Mouse (Mus musculus) thymus, postnatal 10 days (tissue): ENCODE measurements around the gene Emilin1.

Experiments
- DNase-seq, 2 experiments: peaks; one replicate each; pipeline ENCODE4 v3.0.0; 2021; ENCODE audit warnings: low spot score in 2 of 2

Gene Emilin1

DNA sequence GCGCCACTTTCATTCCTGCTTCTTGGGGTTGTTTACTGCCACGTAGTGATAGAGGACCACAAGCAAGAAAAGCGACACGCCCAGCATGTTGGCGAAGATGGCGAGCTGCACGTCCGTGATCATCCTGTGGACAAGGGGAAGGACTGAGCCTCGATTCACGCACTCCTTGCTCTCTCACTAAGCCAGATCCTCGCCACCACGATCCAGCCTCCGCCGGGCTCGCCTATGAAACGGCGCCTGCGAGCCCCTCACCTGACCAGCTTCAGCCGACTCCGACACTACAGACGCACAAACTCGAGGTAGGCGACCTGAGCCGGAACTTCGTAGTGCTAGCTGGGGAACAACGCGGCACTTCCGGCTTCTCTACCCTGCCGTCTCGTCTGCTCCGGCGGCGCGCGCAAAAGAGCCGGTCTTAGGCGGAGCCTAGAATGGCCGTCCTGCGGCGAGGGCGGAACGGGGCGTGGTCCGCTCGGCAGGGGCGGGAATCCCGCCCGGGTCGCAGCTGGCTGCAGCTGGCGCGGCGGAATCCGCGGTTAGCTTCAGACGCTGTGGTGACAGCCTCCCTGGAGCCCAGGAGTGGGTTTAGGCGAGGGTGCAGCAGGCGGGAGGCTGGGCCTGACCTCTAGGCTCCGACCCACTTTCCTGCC is 5.7 kb upstream of the Emilin1 start, which contains the start of gene Ost4:
TSS of gene Ost4 (minus strand) at position 376 of the 647 bp plus-strand sequence.
- DNase-seq = peak; percentile 97

DNA sequence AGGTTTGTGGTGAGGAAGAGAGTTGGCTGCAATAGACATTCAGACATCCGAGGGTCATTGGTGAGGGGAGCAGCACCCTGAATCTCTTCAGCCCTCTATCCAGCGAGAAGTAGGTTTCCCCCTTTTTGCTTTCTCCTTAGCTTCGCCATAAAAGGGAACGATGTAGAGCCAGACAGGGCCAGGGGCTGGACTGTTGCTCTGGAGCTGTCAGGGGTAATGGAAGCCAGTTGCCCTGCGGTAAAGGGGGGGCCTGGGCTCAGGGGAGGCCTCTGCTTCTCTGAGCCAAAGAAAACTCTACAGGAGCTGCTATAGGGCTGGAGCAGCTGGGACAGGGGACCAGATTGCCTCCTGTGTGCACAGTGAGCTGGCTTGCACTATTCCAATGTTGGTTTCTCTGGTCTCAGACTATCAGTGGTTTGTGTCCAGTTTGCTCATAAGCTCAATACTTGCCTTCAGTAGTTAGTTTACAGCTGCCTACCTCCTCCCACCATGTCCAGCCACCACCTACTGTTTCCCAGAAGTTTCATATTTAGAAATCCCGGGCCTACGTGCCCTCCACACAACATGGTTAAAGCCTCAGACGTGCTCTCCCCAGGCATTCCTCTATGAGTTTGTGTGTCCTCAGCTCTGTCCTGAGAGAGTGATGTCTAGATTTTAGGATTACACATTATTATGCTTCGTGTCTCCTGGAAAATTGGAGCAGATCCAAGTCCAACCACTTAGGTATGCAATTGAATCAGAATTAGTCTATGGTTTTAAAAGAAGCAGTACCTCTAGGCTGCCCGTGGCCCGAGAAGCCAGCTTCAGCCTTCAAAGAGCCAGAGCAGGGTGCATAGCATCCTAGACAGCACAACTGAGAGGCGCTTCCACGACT is 4.5 kb upstream of the Emilin1 start:
- DNase-seq = no peak

DNA sequence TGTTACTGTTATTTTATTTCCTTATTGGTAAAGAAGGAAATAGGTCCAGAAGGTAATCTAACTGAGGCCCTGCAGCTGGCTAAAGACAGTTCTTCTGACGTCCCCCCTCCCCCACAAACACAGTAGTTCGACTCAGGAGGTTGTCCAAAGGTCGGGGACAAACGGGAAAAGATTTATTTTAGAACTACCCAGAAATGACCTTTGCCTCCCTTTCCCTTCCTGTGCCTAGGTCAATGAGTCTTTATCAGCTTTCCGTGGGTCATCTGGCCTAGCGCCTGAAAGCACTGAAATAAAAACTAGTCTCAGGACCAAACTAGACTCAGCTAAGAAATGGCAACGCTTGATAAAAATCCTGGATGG is 3.9 kb upstream of the Emilin1 start:
- no peak for DNase-seq

DNA sequence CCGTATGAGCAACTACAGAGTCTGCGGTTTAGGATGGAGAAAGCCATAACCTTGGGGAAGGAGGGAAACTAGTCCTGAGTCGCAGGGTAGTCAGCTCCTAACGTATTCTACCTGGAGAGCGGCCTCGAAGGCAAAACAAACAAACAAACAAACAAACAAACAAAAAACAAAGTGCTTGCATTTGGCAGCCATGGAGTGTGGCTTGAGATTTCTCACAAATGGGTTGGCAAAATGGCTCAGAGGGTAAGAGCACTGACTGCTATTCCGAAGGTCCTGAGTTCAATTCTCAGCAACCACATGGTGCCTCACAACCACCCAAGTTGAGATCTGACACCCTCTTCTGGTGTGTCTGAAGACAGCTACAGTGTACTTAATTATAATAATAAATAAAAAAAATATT is 3.3 kb upstream of the Emilin1 start:
- no peak for DNase-seq

DNA sequence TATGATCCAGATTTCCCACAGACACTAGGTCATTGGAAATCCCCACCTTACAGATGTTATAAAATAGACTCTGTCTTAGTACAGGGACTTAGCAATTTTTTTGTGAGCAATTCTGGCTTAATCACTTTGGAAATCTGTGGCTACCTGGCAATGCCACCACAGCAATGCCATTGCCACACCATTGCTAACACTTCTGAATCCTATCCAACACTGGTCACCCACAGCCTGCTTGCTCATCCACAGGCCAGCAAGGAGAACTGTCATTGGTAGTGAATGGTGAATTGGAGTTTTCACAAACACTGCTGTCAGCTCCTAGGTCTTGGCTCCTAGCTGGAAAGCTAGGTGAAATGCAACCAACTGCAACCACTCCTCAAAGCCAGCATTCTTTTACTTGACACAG is 2.7 kb upstream of the Emilin1 start:
- no peak for DNase-seq

DNA sequence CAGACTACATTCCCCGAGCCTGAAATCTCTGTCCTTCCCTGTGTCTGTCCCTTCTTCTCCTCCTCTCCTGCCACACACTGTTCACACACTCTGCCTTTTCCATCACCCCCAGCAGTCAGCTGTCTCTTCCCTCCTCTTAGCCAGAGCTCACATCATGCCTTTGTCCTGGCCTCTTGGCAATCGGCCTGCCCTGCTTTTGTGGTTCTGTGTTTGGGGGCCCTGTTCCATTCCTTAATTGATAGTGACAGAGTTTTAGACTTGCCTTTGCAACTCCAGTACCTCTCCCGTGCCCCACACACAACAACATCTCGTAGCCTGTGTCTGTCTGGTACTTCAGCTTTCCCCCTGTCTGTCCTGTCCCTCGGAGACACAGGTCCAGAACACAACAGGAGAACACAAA is 1.0 kb upstream of the Emilin1 start:
- DNase-seq = no peak

DNA sequence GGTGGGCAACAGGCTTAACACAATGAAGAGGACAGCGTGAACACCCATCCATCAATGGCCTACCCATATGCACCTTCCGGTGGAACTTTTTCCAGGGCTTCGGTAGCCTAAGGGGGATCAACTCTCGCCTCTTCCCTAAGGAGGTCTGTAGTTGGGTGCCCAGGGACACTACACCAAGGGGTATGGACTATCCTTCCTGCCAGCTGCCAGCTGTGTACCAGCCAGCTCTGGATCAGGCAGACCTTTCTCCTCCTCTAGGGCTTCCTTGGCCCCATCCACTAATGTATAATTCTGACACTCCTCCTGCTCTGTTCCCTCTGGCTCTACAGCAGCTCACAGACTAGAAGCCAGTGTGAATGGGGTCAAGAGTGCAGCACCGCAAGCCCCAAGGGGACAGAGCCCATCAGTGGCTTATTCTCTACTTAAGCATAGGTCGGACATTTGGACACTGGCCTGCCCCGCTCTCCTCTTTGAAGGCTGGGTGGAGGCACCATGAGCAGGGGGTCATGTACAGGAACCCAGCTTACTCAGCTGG is 966 bp downstream of the Emilin1 start:
- no peak for DNase-seq

DNA sequence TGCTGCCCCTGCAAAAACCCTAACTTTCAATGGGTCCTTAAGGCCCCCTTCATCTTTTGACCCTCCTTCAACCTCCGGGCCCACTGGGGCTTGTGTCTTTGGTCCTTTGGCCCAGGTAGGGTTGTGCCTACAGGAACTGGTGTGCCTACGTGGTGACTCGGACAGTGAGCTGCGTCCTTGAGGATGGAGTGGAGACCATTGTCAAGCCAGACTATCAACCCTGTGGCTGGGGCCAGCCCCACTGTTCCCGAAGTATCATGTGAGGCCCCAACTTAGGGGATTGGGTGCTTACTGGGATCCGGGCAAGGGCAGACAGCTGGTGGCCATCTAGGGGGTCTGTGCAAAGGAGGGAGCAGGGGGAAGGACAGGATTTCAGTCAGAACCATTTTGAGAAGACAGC is 1.6 kb downstream of the Emilin1 start:
- DNase-seq = no peak

DNA sequence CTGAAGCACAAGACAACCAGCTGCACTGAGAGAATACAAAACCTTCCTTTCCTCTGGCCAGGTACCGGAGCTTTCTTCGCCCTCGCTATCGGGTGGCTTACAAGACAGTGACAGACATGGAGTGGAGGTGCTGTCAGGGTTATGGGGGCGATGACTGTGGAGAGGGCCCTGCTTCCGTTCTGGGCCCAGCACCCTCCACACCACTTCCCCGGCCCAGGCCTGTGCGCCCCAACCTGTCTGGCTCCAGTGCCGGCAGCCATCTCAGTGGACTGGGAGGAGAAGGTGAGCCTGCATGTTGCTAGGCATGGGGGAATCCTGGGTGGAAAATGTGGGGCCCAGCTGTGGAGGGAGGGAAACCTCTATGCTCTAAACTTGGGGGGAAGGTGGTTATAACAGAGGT is 2.3 kb downstream of the Emilin1 start:
- DNase-seq = peak; percentile 52 to 55

DNA sequence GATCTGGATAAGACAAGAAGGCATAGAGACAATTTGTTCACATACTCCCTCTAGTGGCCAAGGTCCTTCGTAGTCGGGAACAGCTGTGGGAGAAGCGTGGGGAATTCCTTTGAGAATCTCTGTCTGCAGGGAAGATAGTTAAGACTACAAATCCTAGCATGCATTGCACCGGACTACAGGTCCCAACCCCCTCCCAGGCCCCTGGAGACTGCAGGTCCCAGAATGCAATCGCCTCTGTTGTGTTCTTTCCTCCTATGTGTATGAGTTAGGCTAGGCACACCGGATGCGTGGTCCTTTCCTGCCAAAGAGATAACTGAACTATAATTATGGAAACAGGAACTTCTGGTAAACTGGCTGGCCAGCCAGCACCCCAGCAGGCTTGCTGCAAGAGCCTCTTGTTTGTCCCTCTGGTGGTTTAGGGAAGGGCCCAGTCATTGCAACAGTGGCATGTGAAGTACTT is 2.8 kb downstream of the Emilin1 start:
- peak; percentile 70 to 78 for DNase-seq

DNA sequence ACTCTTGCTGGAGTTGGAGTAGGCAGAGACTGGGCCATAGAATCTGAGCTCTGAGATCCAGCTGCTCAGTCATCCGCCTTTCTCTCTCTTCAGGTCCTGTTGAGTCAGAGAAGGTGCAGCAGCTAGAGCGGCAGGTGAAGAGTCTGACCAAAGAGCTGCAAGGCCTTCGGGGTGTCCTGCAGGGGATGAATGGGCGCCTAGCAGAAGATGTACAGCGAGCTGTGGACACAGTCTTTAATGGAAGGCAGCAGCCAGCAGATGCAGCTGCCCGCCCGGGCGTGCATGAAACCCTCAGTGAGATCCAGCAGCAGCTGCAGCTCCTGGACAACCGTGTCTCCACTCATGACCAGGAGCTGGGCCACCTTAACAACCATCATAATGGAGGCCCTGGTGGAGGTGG is 3.6 kb downstream of the Emilin1 start:
- DNase-seq = no peak

DNA sequence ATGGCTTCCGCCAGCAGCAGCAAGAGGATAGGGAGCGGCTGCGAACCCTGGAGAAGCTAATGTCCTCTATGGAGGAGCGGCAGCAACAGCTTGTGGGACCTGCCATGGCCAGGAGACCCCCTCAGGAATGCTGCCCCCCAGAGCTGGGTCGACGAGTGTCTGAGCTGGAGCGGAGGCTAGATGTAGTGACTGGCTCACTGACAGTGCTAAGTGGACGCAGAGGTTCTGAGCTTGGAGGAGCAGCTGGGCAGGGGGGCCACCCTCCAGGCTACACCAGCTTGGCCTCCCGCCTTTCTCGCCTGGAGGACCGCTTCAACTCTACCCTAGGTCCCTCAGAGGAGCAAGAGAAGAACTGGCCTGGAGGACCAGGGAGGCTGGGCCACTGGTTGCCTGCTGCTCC is 4.1 kb downstream of the Emilin1 start:
- DNase-seq = no peak

DNA sequence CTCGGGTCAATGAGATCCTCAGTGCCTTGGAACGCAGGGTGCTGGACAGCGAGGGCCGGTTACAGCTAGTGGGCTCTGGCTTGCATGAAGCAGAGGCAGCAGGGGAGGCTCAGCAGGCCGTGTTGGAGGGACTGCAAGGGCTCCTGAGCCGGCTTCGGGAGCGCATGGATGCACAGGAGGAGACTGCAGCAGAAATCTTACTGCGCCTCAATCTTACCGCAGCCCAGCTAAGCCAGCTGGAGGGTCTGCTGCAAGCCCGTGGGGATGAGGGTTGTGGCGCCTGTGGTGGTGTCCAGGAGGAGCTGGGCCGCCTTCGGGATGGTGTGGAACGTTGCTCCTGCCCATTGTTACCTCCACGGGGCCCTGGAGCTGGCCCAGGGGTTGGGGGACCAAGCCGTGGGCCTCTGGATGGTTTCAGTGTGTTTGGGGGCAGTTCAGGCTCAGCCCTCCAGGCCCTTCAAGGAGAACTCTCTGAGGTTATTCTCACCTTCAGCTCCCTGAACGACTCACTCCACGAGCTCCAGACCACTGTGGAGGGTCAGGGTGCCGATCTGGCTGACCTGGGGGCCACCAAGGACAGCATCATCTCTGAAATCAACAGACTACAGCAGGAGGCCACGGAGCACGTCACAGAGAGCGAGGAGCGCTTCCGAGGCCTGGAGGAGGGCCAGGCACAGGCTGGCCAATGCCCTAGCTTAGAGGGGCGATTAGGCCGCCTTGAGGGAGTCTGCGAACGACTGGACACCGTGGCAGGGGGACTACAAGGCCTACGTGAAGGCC is 4.9 kb downstream of the Emilin1 start:
- no peak for DNase-seq

DNA sequence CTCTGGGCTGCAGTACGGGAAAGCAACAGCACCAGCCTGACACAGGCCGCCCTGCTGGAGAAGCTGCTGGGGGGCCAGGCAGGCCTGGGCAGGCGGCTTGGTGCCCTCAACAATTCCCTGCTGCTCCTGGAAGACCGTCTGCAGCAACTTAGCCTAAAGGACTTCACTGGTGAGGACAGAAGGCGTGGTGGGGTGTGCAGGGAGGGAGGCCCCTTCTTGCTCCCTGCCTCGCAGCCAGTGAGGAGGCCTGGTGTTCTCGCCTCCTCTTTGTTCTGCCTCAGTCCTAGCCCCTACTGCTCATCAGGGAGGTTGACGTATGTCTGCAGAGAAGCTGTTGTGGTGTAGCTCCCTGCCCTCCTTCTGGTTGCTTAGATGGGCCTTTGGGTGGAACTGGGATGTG is 5.5 kb downstream of the Emilin1 start:
- DNase-seq = no peak

DNA sequence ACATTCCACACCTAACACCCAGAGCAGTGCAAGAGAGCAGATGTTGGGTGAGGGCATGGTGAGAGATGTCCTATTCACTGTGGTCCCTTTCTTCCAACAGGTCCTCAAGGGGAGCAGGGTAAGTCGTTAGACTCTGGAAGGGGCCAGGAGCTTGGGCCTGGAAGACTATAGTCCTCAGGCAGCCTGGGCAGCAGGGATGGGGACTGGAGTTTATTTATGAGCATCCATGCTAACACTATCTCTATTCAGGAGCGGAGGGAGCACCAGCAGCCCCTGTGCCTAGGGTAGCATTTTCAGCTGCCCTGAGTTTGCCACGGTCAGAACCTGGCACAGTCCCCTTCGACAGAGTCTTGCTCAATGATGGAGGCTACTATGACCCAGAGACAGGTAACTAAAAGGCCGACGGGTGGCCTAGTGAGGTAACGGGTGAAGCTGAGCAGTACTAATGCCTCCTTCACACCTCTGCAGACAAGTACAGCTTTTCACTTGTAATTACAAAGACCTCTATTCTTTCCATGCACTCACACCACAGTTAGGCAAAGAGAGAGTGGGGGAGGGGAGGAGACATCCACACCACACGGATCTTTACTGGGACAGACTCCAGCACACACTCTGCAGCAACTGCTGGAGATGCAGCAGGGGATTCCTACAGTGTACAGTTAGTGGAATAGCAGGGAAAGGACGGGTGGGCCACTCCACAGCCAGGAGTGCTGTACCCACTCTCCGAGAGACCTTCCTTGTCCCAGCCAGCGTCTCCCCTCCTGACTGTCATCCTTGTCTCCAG is 6.8 kb downstream of the Emilin1 start:
- no peak for DNase-seq

DNA sequence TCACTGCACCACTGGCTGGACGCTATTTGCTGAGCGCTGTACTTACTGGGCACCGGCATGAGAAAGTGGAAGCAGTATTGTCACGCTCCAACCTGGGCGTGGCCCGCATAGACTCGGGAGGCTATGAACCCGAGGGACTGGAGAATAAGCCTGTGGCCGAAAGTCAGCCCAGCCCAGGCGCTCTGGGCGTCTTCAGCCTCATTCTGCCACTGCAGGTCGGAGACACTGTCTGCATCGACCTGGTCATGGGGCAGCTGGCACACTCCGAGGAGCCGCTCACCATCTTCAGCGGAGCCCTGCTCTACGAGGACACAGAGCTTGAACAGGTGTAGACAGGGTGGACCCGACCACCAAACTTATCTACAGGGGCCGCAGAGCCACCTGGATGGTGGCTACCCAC is 7.4 kb downstream of the Emilin1 start:
- DNase-seq = no peak

DNA sequence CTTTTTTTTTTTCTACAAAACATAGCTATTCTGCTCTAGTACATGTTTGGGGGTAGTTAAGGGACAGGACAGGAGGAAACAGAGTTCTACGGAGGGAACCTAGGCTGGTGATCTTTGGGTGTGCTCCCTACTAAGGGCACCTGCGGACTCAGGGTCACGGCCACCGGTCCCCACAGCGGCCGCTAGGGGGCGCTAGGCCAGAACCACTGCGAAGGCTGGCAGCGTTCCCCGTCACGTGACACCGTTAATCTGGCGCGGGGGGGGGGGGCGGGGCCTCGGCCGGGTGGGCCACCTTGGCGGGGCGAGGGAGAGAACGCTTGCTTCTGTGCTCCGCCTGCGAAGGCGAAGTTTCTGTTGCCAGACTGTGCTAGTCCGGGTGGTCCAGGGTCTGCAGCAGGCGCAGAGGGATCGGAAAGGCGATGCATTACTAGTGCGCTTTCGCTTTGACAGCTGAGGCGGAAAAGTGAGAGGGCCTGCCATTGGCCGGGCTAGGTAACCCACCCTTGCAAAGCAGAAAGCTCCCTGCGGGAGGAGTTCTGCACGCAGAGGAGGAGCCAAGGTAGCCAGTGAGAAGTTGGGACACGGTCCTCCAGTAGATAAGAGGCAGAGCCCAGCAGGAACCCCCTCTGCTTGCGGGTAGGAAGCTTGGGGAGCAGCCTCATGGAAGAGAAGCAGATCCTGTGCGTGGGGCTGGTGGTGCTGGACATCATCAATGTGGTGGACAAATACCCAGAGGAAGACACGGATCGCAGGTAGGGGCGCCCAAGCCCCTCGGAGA is 8.2 kb downstream of the Emilin1 start, which contains the start of gene Khk:
TSS of gene Khk (plus strand) at position 176 of the 778 bp plus-strand sequence.
- peak; percentile 88 to 98 for DNase-seq

DNA sequence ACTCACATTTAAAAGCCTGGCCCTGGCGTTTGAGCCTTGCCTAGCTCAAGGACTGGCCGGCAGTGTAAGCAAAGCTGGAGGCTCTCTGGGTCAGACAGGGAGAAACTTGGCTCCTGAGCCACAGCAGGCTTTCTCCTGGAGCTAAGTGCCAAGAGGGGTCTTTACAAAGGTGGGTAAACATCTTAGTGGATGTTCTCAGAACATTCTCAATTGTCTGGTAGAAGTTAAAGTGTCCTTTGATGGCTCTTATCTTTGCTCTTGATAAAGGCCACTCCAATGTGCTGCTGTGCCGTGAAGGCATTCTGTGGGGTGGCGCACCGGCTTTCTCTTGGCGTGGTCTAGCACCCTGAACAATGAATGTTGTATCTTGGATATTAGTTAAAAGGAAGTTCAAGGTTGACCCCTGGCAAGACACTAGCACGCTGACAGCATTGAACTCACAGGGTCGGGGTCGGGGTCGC is 9.4 kb downstream of the Emilin1 start:
- DNase-seq = no peak

DNA sequence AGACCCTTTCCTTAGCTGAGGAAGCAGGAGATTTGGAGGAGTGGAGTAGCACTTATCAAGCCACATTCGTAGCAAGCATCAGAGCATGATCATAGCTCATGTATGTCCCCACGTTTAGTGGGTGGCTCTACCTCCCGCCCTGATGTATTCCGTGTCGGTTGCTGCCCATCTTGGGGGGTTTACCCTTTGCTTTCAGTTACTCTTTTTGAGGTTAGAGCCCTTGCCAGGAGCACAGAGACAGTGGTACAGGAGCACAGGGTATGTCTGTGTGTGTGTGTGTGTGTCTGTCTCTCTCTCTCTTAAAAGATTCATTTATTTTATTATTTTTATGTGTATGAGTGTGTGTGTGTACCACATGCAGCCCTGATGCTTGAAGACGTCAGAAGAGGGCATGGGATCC is 9.9 kb downstream of the Emilin1 start:
- no peak for DNase-seq

DNA sequence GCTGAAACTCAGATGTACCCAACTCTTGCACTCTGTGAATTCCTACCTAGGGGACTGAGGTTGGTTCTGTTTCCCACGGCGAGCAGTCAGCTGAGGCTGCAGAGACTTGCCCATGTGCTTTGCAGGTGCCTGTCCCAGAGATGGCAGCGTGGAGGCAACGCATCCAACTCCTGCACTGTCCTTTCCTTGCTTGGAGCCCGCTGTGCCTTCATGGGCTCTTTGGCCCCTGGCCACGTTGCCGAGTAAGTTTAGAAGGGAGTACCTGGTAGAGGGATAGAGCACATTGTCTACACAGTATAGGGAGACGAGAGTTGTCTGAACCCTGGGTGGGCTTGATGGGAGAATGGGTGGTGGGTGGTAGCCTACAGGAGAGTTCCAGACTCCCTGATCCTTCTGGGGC is 11.4 kb downstream of the Emilin1 start:
- no peak for DNase-seq
